Mouse (Mus musculus): ENCODE data around the gene Ints12. TPM values are rescaled to one million over a fixed set of nuclear protein-coding genes. Genes with fewer than 3 reads are reported as not detected.

Gene Ints12
- polyA plus RNA-seq, 1 experiment, result 13.6 TPM

DNA sequence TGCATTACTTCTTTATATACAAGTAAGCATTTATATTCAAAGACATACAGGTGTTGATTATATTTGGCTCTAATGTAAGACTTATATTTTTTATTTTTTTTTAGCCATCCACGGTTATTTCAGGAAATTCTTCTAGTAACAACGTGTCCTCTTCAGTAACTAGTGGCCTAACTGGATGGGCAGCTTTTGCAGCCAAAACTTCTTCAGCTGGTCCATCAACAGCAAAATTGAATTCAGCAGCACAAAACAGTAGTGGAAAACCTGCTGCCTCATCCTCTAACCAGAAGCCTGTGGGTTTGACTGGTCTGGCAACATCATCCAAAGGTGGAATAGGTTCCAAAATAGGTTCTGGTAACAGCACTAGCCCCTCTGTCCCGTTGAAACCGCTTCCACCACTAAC, 17.1 kb downstream of the Ints12 start:
- Histone ChIP-seq H3K27me3 (ENCODE audit: control insufficient read depth, insufficient read depth, low read length) (no peaks in the 10 kb centered on the region), H3K36me3 (ENCODE audit: control insufficient read depth, insufficient read depth, low read length) (peaks cover 2% of the 10 kb centered on the region), H3K4me3 (ENCODE audit: control insufficient read depth, low read depth, low read length) (no peak overlapping the region), H3K4me1 (ENCODE audit: control insufficient read depth, insufficient read depth, low read length) (no peaks in the 10 kb centered on the region), H3K27ac (ENCODE audit: control insufficient read depth, insufficient read depth, low read depth, low read length) (no peak overlapping the region)
- no peak for TF ChIP-seq POLR2A (IDR thresholded peaks at IDR 0.05; ENCODE audit: control insufficient read depth, low read depth, low read length)
- TF ChIP-seq CTCF (IDR thresholded peaks at IDR 0.05; ENCODE audit: control insufficient read depth, insufficient read depth, insufficient replicate concordance, low read depth, low read length), result no peak

DNA sequence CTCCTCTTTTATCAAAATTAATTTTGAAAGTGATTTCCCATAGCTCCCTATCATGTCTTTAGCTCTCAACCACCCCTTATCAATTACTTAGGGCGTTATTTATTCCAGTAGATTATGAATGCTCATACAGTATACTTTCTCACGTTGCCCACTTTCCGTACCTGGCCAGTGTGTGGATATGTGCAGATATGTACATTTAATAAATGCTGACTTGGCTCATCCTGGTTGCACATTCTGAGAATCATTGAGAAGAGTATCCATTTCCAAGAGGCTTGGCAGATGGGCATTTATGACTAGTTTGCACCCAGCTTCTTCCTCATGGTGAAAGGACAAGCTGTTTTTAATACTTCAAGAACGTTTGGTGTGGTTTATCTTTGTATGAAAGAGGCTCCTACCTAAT, 18.2 kb downstream of the Ints12 start:
- no peak for TF ChIP-seq CTCF (IDR thresholded peaks at IDR 0.05; ENCODE audit: control insufficient read depth, insufficient read depth, insufficient replicate concordance, low read depth, low read length)
- TF ChIP-seq POLR2A (IDR thresholded peaks at IDR 0.05; ENCODE audit: control insufficient read depth, low read depth, low read length), result no peak
- Histone ChIP-seq H3K27me3 (ENCODE audit: control insufficient read depth, insufficient read depth, low read length) (no peaks in the 10 kb centered on the region), H3K27ac (ENCODE audit: control insufficient read depth, insufficient read depth, low read depth, low read length) (no peak overlapping the region), H3K36me3 (ENCODE audit: control insufficient read depth, insufficient read depth, low read length) (peaks cover 2% of the 10 kb centered on the region), H3K4me3 (ENCODE audit: control insufficient read depth, low read depth, low read length) (no peak overlapping the region), H3K4me1 (ENCODE audit: control insufficient read depth, insufficient read depth, low read length) (no peaks in the 10 kb centered on the region)

DNA sequence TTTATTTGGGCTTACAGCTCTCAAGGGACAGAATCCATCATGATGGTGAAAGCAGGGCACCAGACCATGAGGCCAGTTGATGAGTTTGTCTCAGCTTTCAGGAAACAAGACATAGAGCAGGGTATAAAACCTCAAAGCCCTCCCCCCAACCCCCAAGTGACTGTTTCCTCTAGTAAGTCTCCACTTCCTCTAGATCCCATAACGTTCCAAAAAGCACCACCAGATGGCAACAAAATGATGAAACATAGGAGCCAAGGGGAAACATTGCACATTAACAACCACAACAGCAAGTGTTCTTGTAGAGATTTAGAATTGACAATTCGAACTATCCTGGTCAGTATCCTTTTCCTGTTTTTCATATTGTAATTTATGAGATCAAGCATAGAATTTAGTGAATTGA, 20.1 kb downstream of the Ints12 start:
- TF ChIP-seq CTCF (IDR thresholded peaks at IDR 0.05; ENCODE audit: control insufficient read depth, insufficient read depth, insufficient replicate concordance, low read depth, low read length), result no peak
- TF ChIP-seq POLR2A (IDR thresholded peaks at IDR 0.05; ENCODE audit: control insufficient read depth, low read depth, low read length), result no peak
- H3K27me3 ChIP-seq (ENCODE audit: control insufficient read depth, insufficient read depth, low read length), result no peaks in the 10 kb centered on the region

DNA sequence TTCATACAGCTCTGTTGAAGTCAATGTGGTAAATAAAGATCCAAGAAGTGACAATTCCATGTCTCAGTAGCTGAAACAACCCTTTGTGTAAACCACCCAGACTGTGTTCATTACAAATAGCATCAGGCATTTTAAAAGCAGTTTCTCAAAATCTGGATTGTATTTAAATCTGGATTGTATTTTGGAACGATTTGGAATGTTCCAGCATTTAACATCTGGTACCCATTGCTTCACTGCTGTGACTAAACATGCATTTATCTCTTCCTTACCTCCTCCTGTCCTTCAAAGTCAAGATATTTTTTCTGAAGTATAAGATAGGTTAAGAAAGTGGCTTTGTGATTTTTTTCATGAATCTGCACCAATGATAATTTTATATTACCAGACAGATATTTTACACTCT, 21.6 kb downstream of the Ints12 start:
- Histone ChIP-seq H3K36me3 (ENCODE audit: control insufficient read depth, insufficient read depth, low read length) (peaks cover 1% of the 10 kb centered on the region; the same call in 1 of the 2 replicates), H3K4me1 (ENCODE audit: control insufficient read depth, insufficient read depth, low read length) (no peaks in the 10 kb centered on the region), H3K27me3 (ENCODE audit: control insufficient read depth, insufficient read depth, low read length) (no peaks in the 10 kb centered on the region), H3K4me3 (ENCODE audit: control insufficient read depth, low read depth, low read length) (no peak overlapping the region), H3K27ac (ENCODE audit: control insufficient read depth, insufficient read depth, low read depth, low read length) (no peak overlapping the region)
- TF ChIP-seq POLR2A (IDR thresholded peaks at IDR 0.05; ENCODE audit: control insufficient read depth, low read depth, low read length) (no peak), CTCF (IDR thresholded peaks at IDR 0.05; ENCODE audit: control insufficient read depth, insufficient read depth, insufficient replicate concordance, low read depth, low read length) (no peak)

More for the DNA sequence above, 20.1 kb downstream of the Ints12 start:
- Histone ChIP-seq H3K36me3 (ENCODE audit: control insufficient read depth, insufficient read depth, low read length) (peaks cover 2% of the 10 kb centered on the region), H3K4me3 (ENCODE audit: control insufficient read depth, low read depth, low read length) (no peak overlapping the region), H3K27ac (ENCODE audit: control insufficient read depth, insufficient read depth, low read depth, low read length) (no peak overlapping the region), H3K4me1 (ENCODE audit: control insufficient read depth, insufficient read depth, low read length) (no peaks in the 10 kb centered on the region)

DNA sequence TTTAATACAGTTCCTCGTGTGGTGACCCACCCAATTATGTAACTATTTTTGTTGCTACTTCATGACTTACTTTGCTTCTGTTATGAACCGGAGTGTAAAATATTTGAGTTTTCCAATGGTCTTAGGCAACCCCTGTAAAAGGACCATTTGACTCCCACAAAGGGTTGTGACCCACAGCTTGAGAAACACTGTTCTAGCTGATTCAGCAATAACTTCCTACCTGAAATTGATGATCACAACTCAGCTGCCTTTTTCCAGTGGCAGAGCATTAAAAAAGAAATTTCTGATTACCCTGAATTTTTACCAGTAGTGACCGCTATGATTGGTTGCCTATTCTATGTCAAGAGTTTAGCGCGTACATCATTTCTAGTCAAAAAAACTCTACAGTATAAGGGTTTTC, 39.7 kb downstream of the Ints12 start:
- TF ChIP-seq CTCF (IDR thresholded peaks at IDR 0.05; ENCODE audit: control insufficient read depth, insufficient read depth, insufficient replicate concordance, low read depth, low read length) (no peak), POLR2A (IDR thresholded peaks at IDR 0.05; ENCODE audit: control insufficient read depth, low read depth, low read length) (no peak)
- no peaks in the 10 kb centered on the region for H3K36me3 ChIP-seq (ENCODE audit: control insufficient read depth, insufficient read depth, low read length)

DNA sequence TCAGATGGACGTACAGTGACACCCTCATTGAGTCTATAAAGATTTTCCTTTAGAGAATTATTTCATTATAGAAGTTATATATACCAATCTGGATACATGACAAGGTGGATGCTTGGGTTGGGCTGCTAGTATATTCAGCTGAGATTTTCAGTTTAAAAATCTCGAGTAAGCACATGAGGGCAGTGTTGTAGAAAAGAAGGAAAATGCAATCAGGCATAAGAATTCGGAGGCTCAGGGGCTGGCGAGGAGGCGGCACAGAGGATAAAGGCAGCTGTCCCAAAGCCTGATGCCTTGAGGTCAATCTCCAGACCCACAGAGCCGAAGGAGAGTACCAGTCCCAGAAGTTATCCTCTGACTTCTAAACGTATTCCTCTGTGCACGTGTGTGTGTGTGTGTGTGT, 41.0 kb downstream of the Ints12 start:
- Histone ChIP-seq H3K27ac (ENCODE audit: control insufficient read depth, insufficient read depth, low read depth, low read length) (no peak overlapping the region), H3K27me3 (ENCODE audit: control insufficient read depth, insufficient read depth, low read length) (no peaks in the 10 kb centered on the region), H3K4me3 (ENCODE audit: control insufficient read depth, low read depth, low read length) (no peak overlapping the region), H3K4me1 (ENCODE audit: control insufficient read depth, insufficient read depth, low read length) (no peaks in the 10 kb centered on the region), H3K36me3 (ENCODE audit: control insufficient read depth, insufficient read depth, low read length) (no peaks in the 10 kb centered on the region)
- TF ChIP-seq POLR2A (IDR thresholded peaks at IDR 0.05; ENCODE audit: control insufficient read depth, low read depth, low read length), result no peak
- no peak for TF ChIP-seq CTCF (IDR thresholded peaks at IDR 0.05; ENCODE audit: control insufficient read depth, insufficient read depth, insufficient replicate concordance, low read depth, low read length)

More for the DNA sequence above, 39.7 kb downstream of the Ints12 start:
- H3K4me3 ChIP-seq (ENCODE audit: control insufficient read depth, low read depth, low read length), result no peak overlapping the region
- no peaks in the 10 kb centered on the region for H3K4me1 ChIP-seq (ENCODE audit: control insufficient read depth, insufficient read depth, low read length)
- no peak overlapping the region for H3K27ac ChIP-seq (ENCODE audit: control insufficient read depth, insufficient read depth, low read depth, low read length)
- H3K27me3 ChIP-seq (ENCODE audit: control insufficient read depth, insufficient read depth, low read length), result no peaks in the 10 kb centered on the region

DNA sequence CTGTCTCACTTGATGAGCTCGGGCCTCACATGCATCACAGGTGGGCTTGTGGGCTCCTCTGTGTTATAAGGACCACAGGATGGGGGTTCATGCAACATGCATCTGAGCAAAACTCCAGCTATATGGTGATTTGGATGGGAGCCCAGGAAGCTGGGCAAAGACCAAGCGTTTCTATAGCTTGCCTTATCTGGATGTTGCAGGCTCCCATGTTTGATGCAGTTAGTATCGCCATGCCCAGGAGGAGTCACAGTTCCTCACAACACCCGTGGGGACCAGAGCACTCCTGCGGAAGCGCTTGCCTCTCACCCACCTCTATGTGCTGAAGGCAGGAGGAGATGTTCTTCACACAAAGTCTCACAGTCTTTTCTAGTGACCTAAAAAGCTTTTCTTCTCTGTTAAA, 50.2 kb downstream of the Ints12 start:
- Histone ChIP-seq H3K27ac (ENCODE audit: control insufficient read depth, insufficient read depth, low read depth, low read length) (no peak overlapping the region), H3K27me3 (ENCODE audit: control insufficient read depth, insufficient read depth, low read length) (no peaks in the 10 kb centered on the region), H3K4me3 (ENCODE audit: control insufficient read depth, low read depth, low read length) (no peak overlapping the region), H3K4me1 (ENCODE audit: control insufficient read depth, insufficient read depth, low read length) (no peaks in the 10 kb centered on the region), H3K36me3 (ENCODE audit: control insufficient read depth, insufficient read depth, low read length) (no peaks in the 10 kb centered on the region)
- TF ChIP-seq CTCF (IDR thresholded peaks at IDR 0.05; ENCODE audit: control insufficient read depth, insufficient read depth, insufficient replicate concordance, low read depth, low read length) (no peak), POLR2A (IDR thresholded peaks at IDR 0.05; ENCODE audit: control insufficient read depth, low read depth, low read length) (no peak)
